Mouse (Mus musculus) adrenal gland, adult (tissue): ENCODE results near the gene Cnga2.

Experiments
- DNase-seq, 2 experiments: peaks; one replicate each; pipeline ENCODE4 v3.0.0; 2022 to 2023; ENCODE audit warnings: low spot score in 1 of 2; ENCODE audit not compliant: inconsistent age in 2 of 2

Cnga2 gene

GRCm38 (mm10) chrX:72047918-72048317 is 56.3 kb downstream of the Cnga2 start:
- no peak for DNase-seq
